Mouse (Mus musculus) kidney, adult 2 months (tissue): Measurements from ENCODE around the gene Spata33.

ENCODE experiments used
- CTCF ChIP-seq: fragments of 200-500 bp; conservative IDR thresholded peaks from 2 replicates; pipeline ENCODE4 v1.5.1; 2011; ENCODE audit warnings: low read depth, mild to moderate bottlenecking, control low read depth, low read length, moderate library complexity, mixed read lengths; ENCODE audit not compliant: insufficient read depth, insufficient read length
- POLR2A ChIP-seq: fragments of 200-500 bp; IDR thresholded peaks from one replicate; pipeline ENCODE4 v1.6.1; 2011; ENCODE audit warnings: low read depth, low read length, control low read depth

DNA sequence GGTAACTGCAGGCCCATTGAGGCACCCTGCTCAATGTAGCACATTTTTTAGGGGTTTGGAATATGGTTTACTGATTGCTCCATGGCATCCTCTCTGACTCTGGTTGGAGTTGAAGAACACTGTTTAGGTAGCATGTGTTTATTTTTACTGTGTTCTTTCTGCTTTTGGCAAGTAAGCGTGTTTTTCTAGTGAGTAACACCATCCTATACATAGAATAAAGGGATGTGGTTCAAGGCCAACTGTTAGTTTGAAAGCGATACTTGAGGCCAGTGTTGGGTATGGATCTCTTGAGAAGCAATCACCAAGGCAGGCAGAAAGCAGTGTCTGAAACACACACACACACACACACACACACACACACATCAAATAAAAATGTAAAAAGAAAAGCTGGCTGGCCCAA, 24.6 kb upstream of the Spata33 start:
- TF ChIP-seq CTCF (no peak), POLR2A (no peak)
